Mouse (Mus musculus) testis, postnatal 14 days (tissue): ENCODE measurements around the gene Olfr314.
"Not testable (repeated sequence)": the region's sequence is repeated elsewhere in the genome, so short reads cannot be mapped to it uniquely, and the experiment has no call there.

ENCODE experiments used
- DNase-seq: peaks from one replicate; pipeline ENCODE4 v3.0.0; 2021; ENCODE audit warnings: low spot score

Olfr314 gene

DNA sequence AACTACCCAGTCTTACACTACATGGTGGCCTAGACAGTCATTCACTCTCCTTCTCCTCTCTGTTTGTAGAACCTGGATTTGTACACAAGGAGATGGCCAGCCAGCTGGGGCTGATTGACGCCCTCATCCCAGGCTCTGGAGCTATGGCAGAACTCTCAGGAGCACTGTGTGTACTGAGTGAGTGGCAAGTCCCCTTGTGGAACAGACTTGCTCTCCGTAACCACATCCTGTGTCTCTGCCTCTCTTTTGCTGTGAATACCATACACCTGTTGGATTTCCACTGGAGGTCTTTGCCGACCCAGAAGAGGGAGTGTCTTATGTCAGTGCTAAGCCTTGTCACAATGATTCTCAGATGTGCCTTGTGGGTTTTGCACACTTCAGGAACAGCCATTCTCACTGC is 49.8 kb downstream of the Olfr314 start:
- DNase-seq = not testable (repeated sequence)
